Mouse (Mus musculus): ENCODE data around the gene Pde3a. TPM values are rescaled to one million over a fixed set of nuclear protein-coding genes. Genes with fewer than 3 reads are reported as not detected.

The Pde3a gene
- polyA plus RNA-seq, 1 experiment: not detected

GRCm38 (mm10) chr6:141381473-141381872 is 132.4 kb downstream of the Pde3a start:
- Histone ChIP-seq H3K79me2 (ENCODE audit: control insufficient read depth, insufficient read depth) (no peaks in the 10 kb centered on the region), H3K79me3 (ENCODE audit: low read depth) (no peaks in the 10 kb centered on the region), H3ac (ENCODE audit: control insufficient read depth, insufficient read length, low read depth) (no peak overlapping the region), H3K27me3 (ENCODE audit: control insufficient read depth, insufficient read depth, insufficient read length) (no peaks in the 10 kb centered on the region), H3K4me3 (ENCODE audit: insufficient read depth, poor library complexity, severe bottlenecking) (no peak overlapping the region), H3K36me3 (ENCODE audit: control insufficient read depth, insufficient read depth) (no peaks in the 10 kb centered on the region)
- TF ChIP-seq MYOG (IDR thresholded peaks at IDR 0.05; ENCODE audit: control insufficient read depth, extremely low read depth, insufficient read length) (no peak), USF1 (IDR thresholded peaks at IDR 0.05; ENCODE audit: low read depth) (no peak), MYOD1 (IDR thresholded peaks at IDR 0.05; ENCODE audit: control insufficient read depth, insufficient read length, low read depth) (no peak), CEBPB (IDR thresholded peaks at IDR 0.05; ENCODE audit: low read depth) (no peak), FOSL1 (IDR thresholded peaks at IDR 0.05; ENCODE audit: insufficient read depth, low read length, poor library complexity, severe bottlenecking) (no peak), MAX (IDR thresholded peaks at IDR 0.05) (no peak), CTCF (IDR thresholded peaks at IDR 0.05; ENCODE audit: control insufficient read depth, insufficient read depth, insufficient read length) (no peak)

- TF ChIP-seq CEBPB (IDR thresholded peaks at IDR 0.05; ENCODE audit: low read depth) (no peak), MYOG (IDR thresholded peaks at IDR 0.05; ENCODE audit: control insufficient read depth, extremely low read depth, insufficient read length) (no peak), CTCF (IDR thresholded peaks at IDR 0.05; ENCODE audit: control insufficient read depth, insufficient read depth, insufficient read length) (no peak)
- H3K27me3 ChIP-seq (ENCODE audit: control insufficient read depth, insufficient read depth, insufficient read length): no peaks in the 10 kb centered on the region
- no peaks in the 10 kb centered on the region for H3K79me2 ChIP-seq (ENCODE audit: control insufficient read depth, insufficient read depth)
- no peak overlapping the region for H3ac ChIP-seq (ENCODE audit: control insufficient read depth, insufficient read length, low read depth)
- H3K4me3 ChIP-seq (ENCODE audit: insufficient read depth, poor library complexity, severe bottlenecking): no peak overlapping the region
- H3K79me3 ChIP-seq (ENCODE audit: low read depth): no peaks in the 10 kb centered on the region
- no peaks in the 10 kb centered on the region for H3K36me3 ChIP-seq (ENCODE audit: control insufficient read depth, insufficient read depth)
Measured at GRCm38 (mm10) chr6:141381881-141382370, 132.9 kb downstream of the Pde3a start.

GRCm38 (mm10) chr6:141388104-141388503 is 139.0 kb downstream of the Pde3a start:
- Histone ChIP-seq H3K27me3 (ENCODE audit: control insufficient read depth, insufficient read depth, insufficient read length) (no peaks in the 10 kb centered on the region), H3K4me3 (ENCODE audit: insufficient read depth, poor library complexity, severe bottlenecking) (no peak overlapping the region), H3ac (ENCODE audit: control insufficient read depth, insufficient read length, low read depth) (no peak overlapping the region), H3K36me3 (ENCODE audit: control insufficient read depth, insufficient read depth) (no peaks in the 10 kb centered on the region), H3K79me3 (ENCODE audit: low read depth) (no peaks in the 10 kb centered on the region), H3K79me2 (ENCODE audit: control insufficient read depth, insufficient read depth) (no peaks in the 10 kb centered on the region)
- no peak for TF ChIP-seq MAX (IDR thresholded peaks at IDR 0.05)
- TF ChIP-seq MYOD1 (IDR thresholded peaks at IDR 0.05; ENCODE audit: control insufficient read depth, insufficient read length, low read depth): no peak
- no peak for TF ChIP-seq CEBPB (IDR thresholded peaks at IDR 0.05; ENCODE audit: low read depth)
- TF ChIP-seq USF1 (IDR thresholded peaks at IDR 0.05; ENCODE audit: low read depth): no peak
- TF ChIP-seq MYOG (IDR thresholded peaks at IDR 0.05; ENCODE audit: control insufficient read depth, extremely low read depth, insufficient read length): no peak
- TF ChIP-seq FOSL1 (IDR thresholded peaks at IDR 0.05; ENCODE audit: insufficient read depth, low read length, poor library complexity, severe bottlenecking): no peak
- no peak for TF ChIP-seq CTCF (IDR thresholded peaks at IDR 0.05; ENCODE audit: control insufficient read depth, insufficient read depth, insufficient read length)

DNA sequence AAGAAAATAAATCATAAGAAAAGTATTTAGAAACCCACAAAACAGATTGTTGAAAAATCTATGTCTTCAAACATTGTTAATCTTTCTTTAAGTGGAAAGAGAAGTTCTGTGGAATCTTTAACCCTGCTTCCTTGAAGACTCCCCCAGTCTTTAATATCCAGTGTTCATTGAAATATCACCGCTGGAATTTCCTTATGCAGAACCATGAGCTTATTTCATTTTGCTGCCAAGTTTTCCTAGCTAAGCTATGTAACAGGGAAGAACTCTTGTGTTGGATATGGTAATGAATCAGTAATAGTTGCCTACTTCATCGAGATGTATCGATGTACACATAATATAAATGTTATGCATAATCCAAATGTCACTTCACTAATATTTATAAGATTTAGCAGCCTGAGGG is 146.9 kb downstream of the Pde3a start:
- H3K4me3 ChIP-seq (ENCODE audit: insufficient read depth, poor library complexity, severe bottlenecking): no peak overlapping the region
- no peak overlapping the region for H3ac ChIP-seq (ENCODE audit: control insufficient read depth, insufficient read length, low read depth)
- TF ChIP-seq FOSL1 (IDR thresholded peaks at IDR 0.05; ENCODE audit: insufficient read depth, low read length, poor library complexity, severe bottlenecking) (no peak), MAX (IDR thresholded peaks at IDR 0.05) (no peak), MYOD1 (IDR thresholded peaks at IDR 0.05; ENCODE audit: control insufficient read depth, insufficient read length, low read depth) (no peak), MYOG (IDR thresholded peaks at IDR 0.05; ENCODE audit: control insufficient read depth, extremely low read depth, insufficient read length) (no peak), CTCF (IDR thresholded peaks at IDR 0.05; ENCODE audit: control insufficient read depth, insufficient read depth, insufficient read length) (no peak), CEBPB (IDR thresholded peaks at IDR 0.05; ENCODE audit: low read depth) (no peak), USF1 (IDR thresholded peaks at IDR 0.05; ENCODE audit: low read depth) (no peak)
- no peaks in the 10 kb centered on the region for H3K79me3 ChIP-seq (ENCODE audit: low read depth)
- H3K36me3 ChIP-seq (ENCODE audit: control insufficient read depth, insufficient read depth): no peaks in the 10 kb centered on the region
- H3K27me3 ChIP-seq (ENCODE audit: control insufficient read depth, insufficient read depth, insufficient read length): no peaks in the 10 kb centered on the region
- H3K79me2 ChIP-seq (ENCODE audit: control insufficient read depth, insufficient read depth): no peaks in the 10 kb centered on the region

DNA sequence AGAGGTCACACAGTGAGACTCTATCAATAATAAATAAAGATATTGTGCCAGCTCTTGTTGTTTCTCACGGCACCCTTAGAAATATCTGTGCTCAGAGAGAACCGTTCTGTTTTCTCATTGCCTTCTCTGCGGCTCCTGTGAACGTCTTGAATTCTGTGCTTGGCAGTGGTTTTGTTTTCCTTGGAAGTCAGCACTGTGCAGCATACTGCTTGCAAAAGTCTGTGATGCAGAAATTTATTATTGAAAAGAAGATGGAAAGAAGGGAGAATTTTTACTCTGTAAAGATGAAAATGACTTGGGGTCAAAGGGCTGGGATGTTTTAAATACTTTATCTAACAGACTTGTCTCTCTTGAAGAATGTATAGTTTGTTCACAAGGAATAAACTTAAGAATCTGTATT is 150.3 kb downstream of the Pde3a start:
- no peak overlapping the region for H3K4me3 ChIP-seq (ENCODE audit: insufficient read depth, poor library complexity, severe bottlenecking)
- no peaks in the 10 kb centered on the region for H3K79me3 ChIP-seq (ENCODE audit: low read depth)
- no peak overlapping the region for H3ac ChIP-seq (ENCODE audit: control insufficient read depth, insufficient read length, low read depth)
- TF ChIP-seq MYOG (IDR thresholded peaks at IDR 0.05; ENCODE audit: control insufficient read depth, extremely low read depth, insufficient read length) (no peak), MYOD1 (IDR thresholded peaks at IDR 0.05; ENCODE audit: control insufficient read depth, insufficient read length, low read depth) (no peak), USF1 (IDR thresholded peaks at IDR 0.05; ENCODE audit: low read depth) (no peak), CTCF (IDR thresholded peaks at IDR 0.05; ENCODE audit: control insufficient read depth, insufficient read depth, insufficient read length) (no peak), FOSL1 (IDR thresholded peaks at IDR 0.05; ENCODE audit: insufficient read depth, low read length, poor library complexity, severe bottlenecking) (no peak)
- H3K36me3 ChIP-seq (ENCODE audit: control insufficient read depth, insufficient read depth): no peaks in the 10 kb centered on the region
- no peaks in the 10 kb centered on the region for H3K79me2 ChIP-seq (ENCODE audit: control insufficient read depth, insufficient read depth)
- H3K27me3 ChIP-seq (ENCODE audit: control insufficient read depth, insufficient read depth, insufficient read length): no peaks in the 10 kb centered on the region

GRCm38 (mm10) chr6:141403943-141404342 is 154.9 kb downstream of the Pde3a start:
- Histone ChIP-seq H3K79me3 (ENCODE audit: low read depth) (no peaks in the 10 kb centered on the region), H3K36me3 (ENCODE audit: control insufficient read depth, insufficient read depth) (no peaks in the 10 kb centered on the region), H3ac (ENCODE audit: control insufficient read depth, insufficient read length, low read depth) (no peak overlapping the region), H3K79me2 (ENCODE audit: control insufficient read depth, insufficient read depth) (no peaks in the 10 kb centered on the region), H3K27me3 (ENCODE audit: control insufficient read depth, insufficient read depth, insufficient read length) (no peaks in the 10 kb centered on the region), H3K4me3 (ENCODE audit: insufficient read depth, poor library complexity, severe bottlenecking) (no peak overlapping the region)
- TF ChIP-seq CEBPB (IDR thresholded peaks at IDR 0.05; ENCODE audit: low read depth) (no peak), CTCF (IDR thresholded peaks at IDR 0.05; ENCODE audit: control insufficient read depth, insufficient read depth, insufficient read length) (no peak), MYOD1 (IDR thresholded peaks at IDR 0.05; ENCODE audit: control insufficient read depth, insufficient read length, low read depth) (no peak), USF1 (IDR thresholded peaks at IDR 0.05; ENCODE audit: low read depth) (no peak), FOSL1 (IDR thresholded peaks at IDR 0.05; ENCODE audit: insufficient read depth, low read length, poor library complexity, severe bottlenecking) (no peak), MAX (IDR thresholded peaks at IDR 0.05) (no peak), MYOG (IDR thresholded peaks at IDR 0.05; ENCODE audit: control insufficient read depth, extremely low read depth, insufficient read length) (no peak)
